Mouse (Mus musculus) lung, postnatal 4 days (tissue): ENCODE data around the gene Plekhg4.

Experiments
- DNase-seq, 2 experiments: peaks; one replicate each; pipeline ENCODE4 v3.0.0; 2021

The Plekhg4 gene

DNA sequence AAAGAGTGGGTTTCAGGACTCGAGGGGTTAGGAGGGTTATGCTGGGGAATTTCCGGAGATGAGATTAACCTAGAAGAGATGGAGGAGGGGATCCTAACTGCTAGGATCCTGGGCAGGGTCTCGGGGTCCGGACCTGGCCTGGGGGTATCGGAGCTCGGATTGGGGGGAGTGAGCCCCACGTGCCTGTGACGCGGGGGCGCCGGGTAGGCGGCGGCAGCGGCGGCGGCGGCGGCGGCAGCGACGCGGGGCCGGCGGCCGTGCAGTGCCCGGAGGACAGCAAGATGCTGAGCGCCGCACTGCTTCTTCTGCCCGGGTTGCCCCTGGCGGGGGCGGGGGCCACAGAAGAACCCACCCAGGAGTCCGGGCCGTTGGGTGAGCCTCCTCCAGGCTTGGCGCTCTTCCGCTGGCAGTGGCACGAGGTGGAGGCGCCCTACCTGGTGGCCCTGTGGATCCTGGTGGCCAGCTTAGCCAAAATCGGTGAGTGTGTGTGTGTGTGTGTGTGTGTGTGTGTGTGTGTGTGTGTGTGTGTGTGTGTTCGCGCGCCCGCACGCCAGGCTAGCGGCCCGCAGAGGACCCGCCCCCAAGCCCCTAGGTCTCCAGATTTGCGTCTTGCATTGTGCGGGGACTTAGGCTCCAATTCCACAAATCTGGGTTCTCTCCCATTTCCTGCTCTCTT lies 23.8 kb upstream of the Plekhg4 start:
- DNase-seq: peak; percentile 42 to 65

DNA sequence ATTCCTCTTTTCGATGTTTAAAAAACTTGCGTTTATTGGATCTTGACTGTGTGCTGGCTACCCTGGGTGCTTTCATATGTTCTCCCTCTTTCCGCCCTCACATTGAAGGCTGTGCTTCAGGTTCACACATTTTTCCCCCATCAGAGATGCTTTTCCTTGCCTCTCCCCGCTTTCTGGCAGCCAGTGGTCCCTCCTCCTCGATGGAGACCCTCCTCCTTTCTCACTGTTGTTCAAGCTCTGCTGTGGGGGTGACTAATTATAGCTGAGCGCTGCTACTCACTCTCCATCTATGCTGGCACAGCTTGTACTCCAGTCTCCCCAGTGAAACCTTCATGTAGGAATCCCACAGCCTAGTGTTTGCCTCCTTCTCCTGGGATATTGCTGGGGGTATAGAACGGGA lies 22.9 kb upstream of the Plekhg4 start:
- DNase-seq: no peak

DNA sequence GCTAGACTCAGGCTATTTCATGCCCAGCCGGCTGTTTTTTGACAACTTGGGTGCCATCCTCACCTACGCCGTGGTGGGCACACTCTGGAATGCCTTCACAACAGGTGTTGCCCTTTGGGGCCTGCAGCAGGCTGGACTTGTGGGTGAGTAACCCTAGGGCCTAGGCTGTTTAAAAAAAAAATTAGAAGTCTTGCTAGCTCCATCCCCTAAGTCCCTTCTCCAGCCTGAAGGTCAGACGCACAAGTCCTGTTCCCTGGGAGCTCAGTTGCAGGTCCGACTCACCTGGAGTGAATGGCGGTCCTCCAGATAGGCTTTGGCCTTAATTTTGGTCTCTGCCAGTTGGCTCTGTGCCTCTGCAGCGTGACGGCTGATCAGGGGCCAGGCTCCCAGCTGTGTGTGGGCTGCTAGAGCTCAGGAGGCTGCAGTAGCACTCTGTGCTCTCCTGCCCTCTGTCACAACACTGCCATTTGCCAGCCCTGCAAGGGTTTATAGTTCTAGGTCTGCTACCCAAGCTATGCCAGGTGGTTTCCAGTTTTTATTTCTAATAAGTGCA lies 19.4 kb upstream of the Plekhg4 start:
- DNase-seq: no peak

DNA sequence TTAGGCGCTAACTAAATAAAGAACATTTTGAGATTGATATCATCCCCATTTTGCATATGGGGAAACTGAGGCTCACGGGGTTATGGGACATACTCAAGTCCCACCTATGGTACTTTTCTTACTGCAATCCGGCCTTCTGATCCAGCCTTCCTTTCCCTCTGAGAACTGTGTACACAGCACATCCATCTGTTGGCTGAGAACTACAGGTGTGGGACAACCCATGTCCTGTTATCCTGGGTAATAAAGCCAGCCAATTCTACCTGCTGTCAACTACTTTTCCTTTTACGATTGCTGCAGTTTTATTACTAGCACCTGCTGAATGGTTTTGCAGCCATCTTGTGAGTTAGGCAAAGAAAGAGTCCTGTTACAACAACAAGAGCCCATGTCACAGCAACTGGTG lies 18.5 kb upstream of the Plekhg4 start:
- DNase-seq: no peak

DNA sequence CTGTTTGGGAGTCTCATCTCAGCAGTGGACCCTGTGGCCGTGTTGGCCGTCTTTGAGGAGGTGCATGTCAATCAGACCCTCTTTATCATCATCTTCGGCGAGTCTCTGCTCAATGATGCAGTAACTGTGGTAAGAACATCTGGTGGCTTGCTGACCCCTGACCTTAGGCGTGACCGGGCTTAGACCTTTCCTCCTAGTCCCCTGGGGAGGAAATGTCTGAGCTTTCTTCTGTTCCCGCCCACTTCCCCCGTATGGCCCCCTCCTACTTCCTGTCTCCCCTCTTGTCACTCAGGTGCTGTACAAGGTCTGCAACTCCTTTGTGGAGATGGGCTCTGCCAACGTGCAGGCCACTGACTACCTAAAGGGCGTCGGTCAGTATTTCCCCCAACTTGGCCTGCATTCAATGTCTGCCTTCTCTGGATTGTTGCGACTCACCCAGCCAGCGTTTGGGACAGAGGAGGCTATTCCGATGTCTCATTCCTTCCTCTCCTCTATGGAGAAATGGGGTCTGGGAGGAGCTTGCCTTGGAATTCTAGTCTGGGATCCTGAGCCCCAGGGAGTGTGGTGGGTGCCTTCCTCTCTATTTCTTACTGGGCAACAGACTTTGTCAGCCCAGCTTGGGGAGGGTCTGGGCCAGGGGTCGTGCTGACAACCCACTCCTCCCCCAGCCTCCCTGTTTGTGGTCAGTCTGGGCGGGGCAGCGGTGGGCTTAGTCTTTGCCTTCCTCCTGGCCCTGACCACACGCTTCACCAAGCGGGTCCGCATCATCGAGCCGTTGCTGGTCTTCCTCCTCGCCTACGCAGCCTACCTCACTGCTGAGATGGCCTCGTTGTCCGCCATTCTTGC lies 17.7 kb upstream of the Plekhg4 start:
- no peak for DNase-seq

DNA sequence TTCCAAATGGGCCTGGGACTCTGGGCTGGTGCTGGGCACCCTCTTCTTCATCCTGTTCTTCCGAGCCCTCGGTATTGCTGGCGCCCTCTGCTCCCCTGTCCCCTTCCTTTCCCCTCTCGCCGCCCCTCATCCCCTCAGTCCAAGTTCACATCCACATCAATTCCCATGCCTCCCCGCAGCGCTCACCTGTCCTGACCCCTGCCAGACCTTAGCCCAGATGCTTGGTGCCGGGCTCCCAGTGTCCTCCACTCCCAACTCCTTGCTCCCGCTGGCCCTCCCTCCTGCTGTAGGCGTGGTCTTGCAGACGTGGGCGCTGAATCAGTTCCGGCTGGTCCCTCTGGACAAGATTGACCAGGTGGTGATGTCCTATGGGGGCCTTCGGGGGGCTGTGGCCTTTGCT lies 16.4 kb upstream of the Plekhg4 start:
- no peak for DNase-seq

DNA sequence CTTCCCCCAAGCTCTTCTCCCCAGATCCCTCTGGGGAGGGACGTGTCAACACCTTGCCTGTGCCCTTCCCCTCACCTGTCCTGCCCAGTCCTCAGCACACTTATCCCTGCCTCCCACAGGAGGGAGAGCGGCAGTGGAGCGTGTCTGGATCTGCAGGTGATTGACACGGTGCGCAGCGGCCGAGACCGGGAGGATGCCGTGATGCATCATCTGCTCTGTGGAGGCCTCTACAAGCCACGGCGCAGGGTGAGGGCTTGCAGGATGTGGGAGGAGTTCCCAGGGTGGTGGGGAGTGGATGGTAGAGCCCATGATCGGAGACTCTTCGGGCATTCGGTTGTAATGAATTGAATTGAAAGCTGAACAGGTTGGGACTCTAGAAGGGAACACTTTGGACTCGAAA lies 13.9 kb upstream of the Plekhg4 start:
- DNase-seq: no peak

DNA sequence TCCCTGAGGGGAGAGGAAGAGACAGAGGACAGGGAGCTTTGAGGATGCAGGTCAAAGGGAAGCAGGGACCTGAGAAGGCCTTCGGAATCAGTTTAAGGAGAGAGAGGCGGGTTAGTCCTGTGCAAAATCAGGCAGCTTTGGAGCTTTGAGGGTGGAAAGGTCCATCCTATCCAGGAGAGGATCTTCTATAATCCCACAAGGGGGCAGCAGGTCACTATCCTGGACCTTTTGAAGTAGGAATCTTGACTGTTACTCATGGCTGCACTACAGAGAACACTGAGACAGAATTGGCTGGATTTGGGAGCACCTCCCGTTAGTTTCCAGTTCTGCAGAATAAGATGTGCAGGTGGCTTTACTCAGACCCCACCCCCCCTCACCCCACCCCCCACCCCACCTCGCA lies 13.4 kb upstream of the Plekhg4 start:
- no peak for DNase-seq

DNA sequence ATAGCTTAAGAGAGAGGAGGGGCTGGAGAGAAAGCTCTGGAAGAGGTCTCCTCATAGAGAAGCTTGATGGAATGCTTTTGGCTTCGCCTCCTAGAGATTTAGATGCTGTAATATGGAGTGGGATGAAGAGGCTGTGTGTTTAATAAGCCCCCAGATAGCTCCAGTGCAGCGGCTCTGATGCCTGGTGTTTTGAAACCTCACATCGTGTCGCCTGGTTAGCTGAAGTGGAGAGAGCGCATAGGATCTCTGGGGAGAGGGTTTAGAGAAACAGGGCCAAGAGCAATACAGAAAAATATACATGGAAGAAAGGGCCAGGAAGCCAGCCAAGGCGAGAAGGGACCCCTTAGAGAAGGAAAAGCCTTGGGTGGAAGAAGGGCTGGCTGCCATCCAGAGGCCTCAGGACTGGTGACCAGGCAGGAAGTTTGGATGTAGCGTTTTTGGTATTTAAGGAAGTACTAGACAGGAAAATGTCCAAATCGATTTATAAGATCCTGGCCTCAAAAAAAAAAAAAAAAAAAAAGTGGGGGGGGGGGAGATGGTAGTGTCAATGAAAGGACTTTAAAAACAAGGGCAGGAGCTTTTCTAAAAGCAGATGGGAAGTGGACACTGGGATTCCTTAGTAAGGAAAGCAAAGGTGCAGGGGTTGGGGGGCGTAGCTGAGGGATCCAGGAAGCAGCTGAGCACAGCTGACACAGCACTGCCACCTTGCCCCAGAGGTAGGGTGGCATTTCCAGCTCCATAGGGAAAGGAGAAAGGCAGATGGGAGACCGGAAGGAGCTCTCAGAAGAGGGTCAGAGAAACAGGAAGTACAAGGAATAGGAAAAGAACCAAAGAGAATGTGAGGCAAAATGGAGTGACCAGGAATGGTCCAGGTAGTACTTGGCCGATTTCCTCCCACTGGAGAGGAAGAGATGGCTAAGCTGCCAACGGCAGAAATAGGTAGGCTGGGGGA lies 11.0 kb upstream of the Plekhg4 start:
- peak; percentile 53 to 75 for DNase-seq

DNA sequence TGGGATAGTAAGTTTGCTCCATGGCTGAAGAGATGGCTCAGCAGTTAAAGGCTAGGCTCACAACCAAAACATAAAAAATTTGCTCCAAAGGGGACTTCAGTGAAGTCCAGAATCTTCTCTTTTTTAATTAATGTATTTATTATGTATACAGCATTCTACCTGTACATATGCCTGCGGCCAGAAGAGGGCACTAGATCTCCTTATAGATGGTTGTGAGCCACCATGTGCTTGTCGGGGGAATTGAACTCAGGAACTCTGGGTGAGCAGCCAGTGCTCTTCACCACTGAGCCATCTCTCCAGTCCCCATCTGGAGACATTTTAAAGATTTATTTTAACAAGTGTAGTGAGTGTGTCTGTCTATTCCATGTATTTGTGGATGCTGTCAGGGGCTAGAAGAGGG lies 6.0 kb upstream of the Plekhg4 start:
- DNase-seq: no peak

DNA sequence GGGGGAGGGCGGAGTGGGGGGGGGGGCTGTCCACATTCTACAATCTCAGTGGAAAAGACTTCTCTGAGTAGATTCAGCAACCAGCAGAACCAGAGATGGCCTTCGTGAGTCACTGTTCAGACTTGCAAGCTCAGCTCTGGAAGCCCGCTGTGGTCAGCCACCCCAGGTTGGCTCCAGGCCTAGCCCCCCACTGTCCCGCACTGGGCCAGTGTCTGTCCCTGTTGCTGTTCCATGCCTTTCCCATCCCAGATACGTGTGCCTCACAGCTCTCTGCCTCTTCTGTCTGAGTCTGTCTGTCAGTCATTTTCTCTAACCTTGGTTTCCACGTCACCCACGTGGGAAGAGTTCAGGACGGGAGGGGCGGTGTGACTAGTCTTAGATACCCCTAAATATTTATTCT lies 601 bp upstream of the Plekhg4 start:
- no peak for DNase-seq

DNA sequence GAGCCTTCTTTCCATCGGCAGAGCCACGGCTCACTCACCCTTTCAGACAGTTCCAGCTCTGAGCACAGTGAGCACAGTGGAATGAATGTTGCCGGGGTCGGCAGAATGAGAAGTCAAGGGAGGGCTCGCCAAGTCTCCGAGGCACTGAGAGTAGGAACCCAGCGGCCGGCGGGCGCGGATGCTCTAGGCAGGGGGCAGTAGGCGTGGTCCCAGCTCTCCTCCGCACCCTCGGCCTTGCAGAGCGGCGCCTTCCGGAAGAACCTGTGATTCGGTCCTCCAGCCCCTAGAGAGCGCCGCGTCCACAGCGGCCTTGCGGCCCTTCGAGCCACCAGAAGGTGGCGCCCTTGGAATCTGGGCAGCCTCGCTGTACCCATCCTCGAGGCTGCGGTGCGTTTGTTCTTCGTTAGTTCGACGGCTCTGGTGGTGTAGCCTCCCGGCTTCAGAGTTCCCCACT lies 1.5 kb downstream of the Plekhg4 start:
- peak; percentile 67 to 70 for DNase-seq

DNA sequence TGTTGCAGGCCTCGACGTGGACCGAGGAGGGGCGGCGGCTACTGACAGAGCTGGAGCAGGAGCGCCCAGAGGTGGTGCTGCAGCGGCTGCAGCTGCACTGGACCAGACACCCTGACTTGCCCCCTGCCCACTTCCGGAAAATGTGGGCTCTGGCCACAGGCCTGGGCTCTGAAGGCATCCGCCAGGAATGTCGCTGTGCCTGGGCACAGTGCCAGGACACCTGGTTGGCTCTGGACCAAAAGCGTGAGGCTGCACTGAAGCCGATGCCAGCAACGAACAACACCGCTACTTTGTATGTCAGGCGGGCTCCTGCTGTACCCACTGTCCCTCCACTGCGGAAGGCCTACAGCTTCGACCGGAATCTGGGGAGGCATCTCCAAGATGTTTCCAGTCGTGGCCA lies 5.6 kb downstream of the Plekhg4 start:
- DNase-seq: peak; percentile 85 to 86

DNA sequence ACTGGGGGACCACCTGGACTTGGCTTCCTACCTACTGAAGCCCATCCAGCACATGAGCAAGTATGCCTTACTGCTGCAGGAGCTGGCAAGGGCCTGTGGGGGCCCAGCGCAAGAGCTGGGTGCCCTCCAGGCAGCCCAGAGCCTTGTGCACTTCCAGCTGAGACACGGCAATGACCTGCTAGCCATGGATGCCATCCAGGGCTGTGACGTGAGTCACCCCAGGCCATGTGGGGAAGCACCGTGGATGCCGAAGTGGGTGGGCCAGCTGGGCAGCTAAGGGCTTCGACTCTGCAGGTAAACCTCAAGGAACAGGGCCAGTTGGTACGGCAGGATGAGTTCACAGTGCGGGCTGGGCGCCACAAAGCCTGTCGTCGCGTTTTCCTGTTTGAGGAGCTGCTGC lies 7.2 kb downstream of the Plekhg4 start:
- no peak for DNase-seq

DNA sequence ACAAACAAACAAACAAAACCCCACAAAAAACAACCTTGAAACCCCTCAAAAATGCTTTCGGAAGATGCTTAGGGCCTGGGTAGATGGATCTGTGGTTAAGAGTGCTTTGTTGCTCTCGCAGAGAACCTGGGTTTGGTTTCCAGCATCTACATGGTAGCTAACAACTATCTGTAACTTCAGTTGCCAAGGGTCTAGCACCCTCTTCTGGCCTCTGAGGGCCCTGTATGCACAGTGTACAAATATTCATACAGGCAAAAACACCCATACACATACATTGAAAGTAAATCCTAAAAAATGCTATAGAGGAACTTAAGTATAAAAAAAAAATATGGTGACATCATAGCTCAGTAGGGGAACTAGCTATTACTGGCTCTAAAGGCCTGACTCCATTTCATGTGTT lies 11.0 kb downstream of the Plekhg4 start:
- no peak for DNase-seq

DNA sequence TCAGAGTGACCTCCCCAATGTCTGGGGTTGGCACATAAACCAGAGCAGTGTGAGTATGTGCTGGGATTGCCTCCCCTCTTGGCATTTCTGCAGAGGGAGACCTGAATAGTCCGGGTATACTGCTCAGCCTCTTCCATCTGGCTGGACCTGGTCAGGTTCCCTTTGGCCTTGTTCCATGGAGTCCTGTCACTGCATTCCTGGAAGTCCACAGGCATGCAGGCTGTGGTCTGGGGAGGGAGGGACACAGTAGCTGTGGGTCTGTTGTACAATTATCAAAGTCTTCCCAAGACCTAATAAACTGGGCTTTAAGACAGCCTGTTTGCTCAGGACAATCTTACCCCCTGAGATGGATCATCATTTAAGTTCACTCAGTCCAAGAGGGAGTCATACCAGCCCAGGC lies 14.1 kb downstream of the Plekhg4 start:
- peak; percentile 38 to 52 for DNase-seq

DNA sequence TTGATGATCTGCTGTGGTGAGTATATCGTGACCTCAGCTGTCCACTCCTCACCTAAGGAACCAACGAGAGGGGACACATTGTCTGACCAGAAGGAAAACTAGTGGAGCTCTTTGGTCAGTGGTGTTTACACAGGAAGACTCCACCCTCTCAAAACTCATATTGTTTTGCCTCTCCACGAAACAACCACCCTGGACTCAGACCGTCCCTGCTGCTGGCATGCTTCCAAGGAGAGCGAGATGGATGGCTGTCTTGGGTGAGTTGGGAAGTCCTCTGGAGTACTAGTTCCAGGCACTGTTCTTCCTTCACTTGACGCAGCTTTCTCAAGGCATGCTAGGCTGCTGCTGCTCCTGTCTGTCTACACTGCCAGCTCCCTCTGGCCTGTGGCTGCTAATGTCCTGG lies 16.0 kb downstream of the Plekhg4 start:
- DNase-seq: peak; percentile 71 to 79

DNA sequence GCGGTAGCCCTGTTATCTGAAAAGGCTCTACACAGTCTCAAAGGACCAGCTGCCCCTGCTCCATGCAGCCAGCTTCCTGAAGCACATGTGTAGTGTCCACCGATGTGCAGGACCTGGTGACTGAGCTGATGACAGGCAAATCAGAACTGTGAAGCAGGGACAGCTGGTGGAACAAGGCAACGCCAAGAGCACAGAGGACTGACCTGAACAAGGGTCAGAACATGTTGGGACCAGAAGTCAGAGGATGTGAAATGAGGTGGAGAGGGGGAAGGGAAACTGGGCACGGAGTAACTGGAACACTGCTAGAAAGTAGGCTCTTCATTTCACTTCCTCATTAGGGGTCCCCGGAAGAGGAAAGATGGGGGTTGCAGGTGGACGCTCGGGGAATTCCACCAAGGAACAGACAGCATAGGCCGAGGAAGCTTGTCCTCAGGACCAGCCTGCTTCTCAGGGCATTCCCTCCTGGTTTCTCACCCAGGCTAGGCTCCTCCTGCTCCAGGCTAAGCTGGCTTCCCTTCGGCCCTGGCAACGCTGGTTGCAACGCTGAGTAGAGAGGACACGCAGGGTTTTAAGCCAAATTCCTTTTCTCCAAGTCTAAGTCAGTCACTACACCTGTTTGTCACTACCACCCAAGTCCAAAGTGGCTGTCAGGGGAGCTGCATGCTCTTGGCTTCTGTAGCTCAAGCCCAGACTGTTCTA lies 20.2 kb downstream of the Plekhg4 start:
- DNase-seq: peak in 1 of 2 experiments; percentile 33

DNA sequence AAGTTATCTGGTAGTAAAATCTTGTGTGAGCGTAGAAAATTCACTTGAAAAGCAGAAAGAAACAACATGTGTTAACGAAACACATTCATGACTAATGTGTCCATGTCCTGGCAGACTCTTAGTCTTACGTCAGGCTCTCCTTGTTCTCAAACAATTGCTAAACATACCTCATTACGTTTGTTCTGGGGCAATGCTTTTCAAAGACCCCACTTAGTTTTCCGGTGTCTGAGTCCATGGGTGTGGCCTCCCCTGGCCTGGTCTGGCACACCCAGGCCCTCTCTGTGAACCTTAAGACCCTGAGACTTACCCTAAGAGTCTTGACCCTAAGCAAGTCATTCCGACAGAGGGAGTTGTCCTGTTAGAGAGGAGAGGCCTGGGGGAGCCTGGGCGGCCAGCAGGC lies 20.8 kb downstream of the Plekhg4 start:
- peak in 1 of 2 experiments; percentile 26 for DNase-seq

DNA sequence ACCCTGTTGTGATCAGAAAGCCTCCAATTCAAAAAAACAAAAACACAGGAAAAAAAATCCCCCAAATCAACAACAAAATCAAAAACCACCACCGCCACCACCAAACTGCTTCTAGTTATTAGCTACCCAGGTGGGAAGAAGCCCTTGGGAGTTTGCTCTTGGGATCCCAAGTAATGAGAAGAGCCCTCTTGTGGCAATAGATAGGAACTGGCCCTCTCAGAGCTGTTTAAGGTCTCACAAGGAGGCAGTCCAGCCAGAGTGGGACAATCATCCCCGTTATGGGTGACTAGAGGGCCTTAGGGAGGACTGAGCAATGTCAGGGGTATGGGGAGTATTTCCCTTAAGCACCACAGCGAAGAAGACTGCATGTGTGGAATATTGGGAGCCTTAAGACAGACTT lies 24.7 kb downstream of the Plekhg4 start:
- peak in 1 of 2 experiments; percentile 65 for DNase-seq

DNA sequence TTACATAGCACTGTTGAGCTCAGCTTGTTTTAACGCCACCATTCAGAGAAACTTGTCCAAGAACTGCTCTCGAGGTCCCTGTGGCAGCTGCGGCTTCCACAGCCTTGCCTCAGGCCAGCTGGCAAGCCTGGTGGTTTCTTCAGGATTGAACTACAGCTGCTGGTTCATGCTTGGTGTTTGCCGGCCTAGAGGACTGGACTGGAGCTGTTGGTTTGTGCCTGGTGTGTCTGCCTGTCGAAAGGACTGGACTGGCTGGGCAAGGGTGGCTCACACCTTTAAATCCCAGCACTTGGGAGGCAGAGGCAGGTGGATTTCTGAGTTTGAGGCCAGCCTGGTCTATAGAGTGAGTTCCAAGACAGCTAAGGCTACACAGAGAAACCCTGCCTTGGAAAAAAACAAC lies 26.9 kb downstream of the Plekhg4 start:
- DNase-seq: no peak

DNA sequence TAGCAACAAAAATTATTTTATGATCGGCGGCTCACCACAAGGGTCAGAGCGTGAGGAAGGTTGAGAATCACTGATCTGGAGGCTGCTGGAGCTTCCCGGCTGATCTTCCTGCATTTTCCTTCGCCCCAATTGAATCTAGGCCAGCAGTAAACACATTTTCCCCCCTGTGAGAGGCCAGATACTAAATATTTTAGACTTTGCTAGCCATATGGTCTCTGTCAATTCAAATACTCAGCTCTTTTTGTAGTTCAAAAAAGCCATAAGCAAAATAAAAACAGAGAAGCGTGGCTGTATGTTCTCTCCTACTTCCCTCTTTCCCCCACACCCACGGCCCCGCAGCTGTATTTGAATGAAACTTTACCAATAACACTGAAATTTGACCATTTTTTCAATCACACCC lies 30.4 kb downstream of the Plekhg4 start:
- no peak for DNase-seq
